Mouse (Mus musculus): ENCODE measurements around the gene Kel.

Gene Kel

GRCm38 (mm10) chr6:41646672-41647071 lies 57.5 kb downstream of the Kel start:
- intact Hi-C loops (cut with DNase I): no loop called here

- intact Hi-C loops (cut with DNase I): no loop called here
Measured at GRCm38 (mm10) chr6:41646220-41646619, 57.9 kb downstream of the Kel start.

- intact Hi-C loops (cut with DNase I): no loop called here
Measured at GRCm38 (mm10) chr6:41643227-41643626, 60.9 kb downstream of the Kel start.

GRCm38 (mm10) chr6:41642765-41643164 lies 61.4 kb downstream of the Kel start:
- intact Hi-C loops (cut with DNase I): no loop called here

GRCm38 (mm10) chr6:41641173-41641866 lies 62.8 kb downstream of the Kel start:
- intact Hi-C loops (cut with DNase I): no loop called here

- intact Hi-C loops (cut with DNase I): no loop called here
Measured at GRCm38 (mm10) chr6:41640449-41640848, 63.7 kb downstream of the Kel start.

- intact Hi-C loops (cut with DNase I): no loop called here
Measured at GRCm38 (mm10) chr6:41637927-41638506, 66.1 kb downstream of the Kel start.

GRCm38 (mm10) chr6:41637393-41637792 lies 66.7 kb downstream of the Kel start:
- intact Hi-C loops (cut with DNase I): no loop called here

Measured in adrenal gland (tissue).